Mouse (Mus musculus) CH12.LX (cell line): ENCODE measurements around the gene Gm49450.
"Not testable (repeated sequence)": the region's sequence is repeated elsewhere in the genome, so short reads cannot be mapped to it uniquely, and the experiment has no call there.

Source experiments
- CTCF ChIP-seq, 2 experiments: IDR thresholded peaks in 1 of 2; conservative IDR thresholded peaks in 1 of 2; 2 replicates each; pipeline ENCODE4 v1.5.1; 2011 to 2012; ENCODE audit warnings: low read depth in 2 of 2, low read length in 2 of 2, improper control_type of control experiment in 1 of 2, inconsistent platforms in 1 of 2, mild to moderate bottlenecking in 1 of 2, moderate library complexity in 1 of 2
- ELF1 ChIP-seq: IDR thresholded peaks from 2 replicates; pipeline ENCODE4 v1.6.1; 2014; ENCODE audit warnings: low read depth, mild to moderate bottlenecking, inconsistent platforms, low read length, improper control_type of control experiment
- EP300 ChIP-seq: IDR thresholded peaks from 2 replicates; pipeline ENCODE4 v1.6.1; 2011; ENCODE audit warnings: low read length, improper control_type of control experiment
- ETS1 ChIP-seq: conservative IDR thresholded peaks from 2 replicates; pipeline ENCODE4 v1.6.1; 2012; ENCODE audit warnings: low read depth, mild to moderate bottlenecking, inconsistent platforms, low read length, improper control_type of control experiment, moderate library complexity
- MEF2A ChIP-seq: IDR thresholded peaks from 2 replicates; pipeline ENCODE4 v1.6.1; 2014; ENCODE audit warnings: low read depth, mild to moderate bottlenecking, inconsistent platforms, low read length, improper control_type of control experiment, borderline replicate concordance
- NELFE ChIP-seq: IDR thresholded peaks from 2 replicates; pipeline ENCODE4 v1.6.1; 2011; ENCODE audit warnings: low read depth, low read length, improper control_type of control experiment
- NRF1 ChIP-seq: IDR thresholded peaks from 2 replicates; pipeline ENCODE4 v1.6.1; 2014; ENCODE audit warnings: low read depth, mild to moderate bottlenecking, inconsistent platforms, low read length, improper control_type of control experiment, moderate library complexity
- POLR2A ChIP-seq: IDR thresholded peaks from 2 replicates; pipeline ENCODE4 v1.6.1; 2011; ENCODE audit warnings: low read depth, mild to moderate bottlenecking, improper control_type of control experiment, low read length
- RAD21 ChIP-seq: IDR thresholded peaks from 2 replicates; pipeline ENCODE4 v1.6.1; 2011; ENCODE audit warnings: low read depth, mild to moderate bottlenecking, low read length, improper control_type of control experiment, moderate library complexity
- SMC3 ChIP-seq: IDR thresholded peaks from 2 replicates; pipeline ENCODE4 v1.6.1; 2011; ENCODE audit warnings: low read depth, low read length, improper control_type of control experiment
- TBP ChIP-seq: conservative IDR thresholded peaks from 2 replicates; pipeline ENCODE4 v1.6.1; 2011; ENCODE audit warnings: low read depth, low read length, improper control_type of control experiment
- UBTF ChIP-seq: IDR thresholded peaks from 2 replicates; pipeline ENCODE4 v1.6.1; 2012; ENCODE audit warnings: low read depth, mild to moderate bottlenecking, inconsistent platforms, low read length, improper control_type of control experiment, moderate library complexity
- USF2 ChIP-seq: conservative IDR thresholded peaks from 2 replicates; pipeline ENCODE4 v1.6.1; 2011; ENCODE audit warnings: low read depth, low read length, improper control_type of control experiment

GRCm38 (mm10) chr15:98951122-98952062 lies 2.0 kb downstream of the Gm49450 start:
- TF ChIP-seq EP300; CTCF (conservative IDR thresholded peaks at IDR 0.05 in 1 of 2, IDR thresholded peaks at IDR 0.05 in 1 of 2; ENCODE audit: low read depth in 2 of 2, low read length in 2 of 2); NELFE; POLR2A; ELF1; ETS1; UBTF; NRF1; MEF2A; USF2; SMC3; RAD21; TBP: not testable (repeated sequence)
